Mouse (Mus musculus) ES-E14 (cell line): ENCODE measurements around the gene Pard3.

Source experiments
- CHD2 ChIP-seq: IDR thresholded peaks from 2 replicates; pipeline ENCODE4 v1.6.1; 2014; ENCODE audit warnings: mild to moderate bottlenecking, low read depth, low read length, inconsistent platforms
- HCFC1 ChIP-seq: IDR thresholded peaks from 2 replicates; pipeline ENCODE4 v1.6.1; 2012; ENCODE audit warnings: low read length, inconsistent platforms, borderline replicate concordance; ENCODE audit not compliant: insufficient read depth
- MAFK ChIP-seq: IDR thresholded peaks from 2 replicates; pipeline ENCODE4 v1.6.1; 2014; ENCODE audit warnings: mild to moderate bottlenecking, low read depth, low read length, inconsistent platforms; ENCODE audit not compliant: insufficient read depth
- ZNF384 ChIP-seq: IDR thresholded peaks from 2 replicates; pipeline ENCODE4 v1.6.1; 2012; ENCODE audit warnings: low read depth, low read length, inconsistent platforms

DNA sequence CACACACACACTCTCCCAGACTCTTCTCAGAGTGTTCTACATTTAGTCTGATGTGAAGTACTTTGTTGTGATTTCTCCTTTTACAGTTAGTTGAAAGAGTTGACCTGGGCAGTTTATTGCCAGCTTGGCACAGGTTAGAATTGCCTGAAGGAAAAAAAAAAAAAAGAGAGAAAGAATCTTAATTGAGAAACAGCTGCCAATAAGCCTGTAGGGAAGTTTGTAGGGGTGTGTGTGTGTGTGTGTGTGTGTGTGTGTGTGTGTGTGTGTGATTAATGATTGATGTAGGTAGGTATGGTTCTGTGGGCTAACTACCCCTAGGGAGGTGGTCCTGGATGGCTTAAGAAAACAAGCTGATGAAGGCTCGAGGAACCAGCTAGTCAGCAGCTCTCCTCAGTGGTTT, 252.1 kb downstream of the Pard3 start:
- TF ChIP-seq HCFC1 (no peak), ZNF384 (no peak), CHD2 (no peak), MAFK (no peak)
